ENCODE assay signal across 13 mouse cellular contexts in the genomic region with DNA sequence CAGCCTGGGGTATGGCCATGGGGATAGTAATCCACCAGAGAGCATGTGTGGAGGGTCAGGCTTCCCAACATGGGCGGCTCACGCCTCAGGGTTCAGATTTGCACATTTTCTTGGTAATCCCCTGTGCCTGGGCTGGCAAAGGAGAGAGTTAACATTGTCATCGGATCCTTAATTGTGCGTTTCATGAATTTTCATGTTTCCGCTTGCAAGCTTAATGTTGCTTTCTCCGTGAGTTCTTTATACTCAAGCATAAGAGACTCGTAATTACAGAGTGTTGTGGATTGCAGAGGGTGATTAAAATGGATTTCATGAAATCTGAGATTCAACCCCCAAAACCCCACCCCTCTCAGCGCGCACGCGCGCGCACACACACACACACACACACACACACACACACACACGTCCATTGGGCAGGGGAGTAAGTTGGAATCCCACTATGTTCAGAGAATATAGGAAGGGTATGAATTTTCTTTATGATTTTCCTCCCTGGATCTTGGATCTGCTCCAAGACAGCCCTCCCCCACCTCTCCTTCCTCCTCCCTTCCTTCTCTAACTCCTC.
DNase-seq lines count a peak whose midpoint lies in the region; ATAC-seq lines count a peak whose summit lies in the region.
"Had no signal": no experiment of that assay in that cellular context is flagged by ENCODE, and none has a peak within 500 bp of the region (broad histone marks: within the 10 kb centered on the region; RNA-seq: fewer than 3 reads in every experiment).

No protein-coding gene starts in this region.

- no peak overlapping the region for H3K4me3 ChIP-seq in hindbrain, embryonic 16.5 days (ENCODE audit: low read length)
- H3K4me3 ChIP-seq in hindbrain, embryonic 11.5 days (ENCODE audit: low read depth, low read length), result no peak overlapping the region
- H3K4me3 ChIP-seq in forebrain, embryonic 10.5 days, result no peak overlapping the region
- H3K4me3 ChIP-seq in midbrain, embryonic 12.5 days, result no peak overlapping the region

- intact Hi-C loops in left cerebral cortex, postnatal 14 days (cut with DNase I), result no loop called here

- peak; percentile 46 for ATAC-seq in hindbrain, embryonic 16.5 days
- no peak for ATAC-seq in hindbrain, embryonic 11.5 days (ENCODE audit: low FRiP score)
- peak; percentile 66 for ATAC-seq in midbrain, embryonic 12.5 days (ENCODE audit: low FRiP score, low read depth)
- ATAC-seq: Patski had no signal

- WGBS in hindbrain, embryonic 16.5 days, result 57% methylated on average over 14 of the region's 14 CpGs
- WGBS in hindbrain, embryonic 11.5 days, result 80% methylated on average over 14 of the region's 14 CpGs
- 86% methylated on average over 14 of the region's 14 CpGs for WGBS in forebrain, embryonic 10.5 days
- 51% methylated on average over 14 of the region's 14 CpGs for WGBS in midbrain, embryonic 12.5 days

- no peaks in the 10 kb centered on the region for H3K27me3 ChIP-seq in hindbrain, embryonic 16.5 days (replicated peaks; ENCODE audit: control insufficient read depth, insufficient read depth, low read length)
- H3K27me3 ChIP-seq in hindbrain, embryonic 11.5 days (ENCODE audit: control insufficient read depth, insufficient read depth, low read length), result no peaks in the 10 kb centered on the region
- H3K27me3 ChIP-seq in forebrain, embryonic 10.5 days (ENCODE audit: poor library complexity, severe bottlenecking), result no peaks in the 10 kb centered on the region; the same call in none of the 2 replicates
- H3K27me3 ChIP-seq in midbrain, embryonic 12.5 days, result peaks cover 21% of the 10 kb centered on the region; the same call in 1 of the 2 replicates
- H3K27me3 ChIP-seq: Patski had no signal

- no peak overlapping the region for H3K9ac ChIP-seq in hindbrain, embryonic 16.5 days (ENCODE audit: low read depth, low read length)
- no peak overlapping the region for H3K9ac ChIP-seq in hindbrain, embryonic 11.5 days (ENCODE audit: low read depth, low read length)
- H3K9ac ChIP-seq in midbrain, embryonic 12.5 days (replicated peaks), result no peak overlapping the region

- H3K27ac ChIP-seq in hindbrain, embryonic 16.5 days (ENCODE audit: low read depth, low read length), result no peak overlapping the region
- no peak overlapping the region for H3K27ac ChIP-seq in hindbrain, embryonic 11.5 days (ENCODE audit: low read depth, low read length)
- H3K27ac ChIP-seq in forebrain, embryonic 10.5 days, result peak overlapping the region; percentile 44; the same call in 1 of the 2 replicates
- no peak overlapping the region for H3K27ac ChIP-seq in midbrain, embryonic 12.5 days (replicated peaks)

- no peaks in the 10 kb centered on the region; the same call in none of the 2 replicates for H3K4me1 ChIP-seq in hindbrain, embryonic 16.5 days (ENCODE audit: control insufficient read depth, insufficient read depth, low read depth, low read length)
- H3K4me1 ChIP-seq in hindbrain, embryonic 11.5 days (replicated peaks; ENCODE audit: control insufficient read depth, insufficient read depth, low read length), result no peaks in the 10 kb centered on the region
- H3K4me1 ChIP-seq in forebrain, embryonic 10.5 days, result peaks cover 26% of the 10 kb centered on the region
- peaks cover 19% of the 10 kb centered on the region for H3K4me1 ChIP-seq in midbrain, embryonic 12.5 days

- no peak for DNase-seq in hindbrain, embryonic 11.5 days (ENCODE audit: low spot score)
- DNase-seq in brain, adult 2 months (ENCODE audit: low read depth, low spot score), result peak; percentile 39
- no peak for DNase-seq in forebrain, embryonic 10.5 days (ENCODE audit: extremely low spot score, low spot score)
- no peak for DNase-seq in gastrocnemius, postnatal 10 days
- no peak for DNase-seq in left cerebral cortex, postnatal 14 days (ENCODE audit: low spot score in 2 of 2)
- no peak for DNase-seq in adrenal gland, postnatal 36 days
- DNase-seq: adrenal gland, postnatal 10 days; cerebellum, adult 2 months; gastrocnemius, postnatal 36 days; heart, postnatal 4 days had no signal

- no peaks in the 10 kb centered on the region for H3K36me3 ChIP-seq in hindbrain, embryonic 16.5 days (ENCODE audit: control insufficient read depth, insufficient read depth, low read length)
- no peaks in the 10 kb centered on the region for H3K36me3 ChIP-seq in hindbrain, embryonic 11.5 days (ENCODE audit: control insufficient read depth, insufficient read depth, low read length)
- no peaks in the 10 kb centered on the region for H3K36me3 ChIP-seq in forebrain, embryonic 10.5 days (replicated peaks)
- H3K36me3 ChIP-seq in midbrain, embryonic 12.5 days, result no peaks in the 10 kb centered on the region

- H3K4me2 ChIP-seq in hindbrain, embryonic 16.5 days (ENCODE audit: low read length), result no peak overlapping the region
- no peak overlapping the region for H3K4me2 ChIP-seq in hindbrain, embryonic 11.5 days (replicated peaks; ENCODE audit: low read depth, low read length)
- H3K4me2 ChIP-seq in midbrain, embryonic 12.5 days (replicated peaks), result no peak overlapping the region

- H3K9me3 ChIP-seq in hindbrain, embryonic 16.5 days (ENCODE audit: control insufficient read depth, low read length), result no peaks in the 10 kb centered on the region
- H3K9me3 ChIP-seq in hindbrain, embryonic 11.5 days (ENCODE audit: control insufficient read depth, low read length), result no peaks in the 10 kb centered on the region
- H3K9me3 ChIP-seq in forebrain, embryonic 10.5 days, result no peaks in the 10 kb centered on the region
- no peaks in the 10 kb centered on the region for H3K9me3 ChIP-seq in midbrain, embryonic 12.5 days
